Mouse (Mus musculus) bone marrow, adult 2 months (tissue): ENCODE data around the gene Atm. TPM values are rescaled to one million over a fixed set of nuclear protein-coding genes. Genes with fewer than 3 reads are reported as not detected.
A peak's percentile ranks its signal among the peaks of the same experiment; 100 is the strongest.

Experiments
- H3K27ac ChIP-seq: fragments of 200-500 bp; 2 replicates; pipeline ENCODE4 v1.5.1; 2012; ENCODE audit warnings: low read depth, mild to moderate bottlenecking, control low read depth, inconsistent platforms, low read length; ENCODE audit not compliant: control insufficient read depth, poor library complexity, insufficient read depth
- H3K4me1 ChIP-seq: fragments of 200-500 bp; 2 replicates; pipeline ENCODE4 v1.6.1; 2011; ENCODE audit warnings: low read length; ENCODE audit not compliant: control insufficient read depth, insufficient read depth
- H3K4me3 ChIP-seq: fragments of 200-500 bp; replicated peaks from 2 replicates; pipeline ENCODE3; 2011; ENCODE audit warnings: mild to moderate bottlenecking, low read depth, low read length, control low read depth; ENCODE audit not compliant: control insufficient read depth
- CTCF ChIP-seq: fragments of 200-500 bp; IDR thresholded peaks from 2 replicates; pipeline ENCODE4 v1.5.1; 2011; ENCODE audit warnings: low read length, control low read depth; ENCODE audit not compliant: control insufficient read depth, insufficient read depth
- POLR2A ChIP-seq: fragments of 200-500 bp; IDR thresholded peaks from 2 replicates; pipeline ENCODE4 v1.6.1; 2011; ENCODE audit warnings: low read depth, mild to moderate bottlenecking, control low read depth, low read length, borderline replicate concordance; ENCODE audit not compliant: control insufficient read depth
- WGBS: fragments of 180-500 bp; shearing (Covaris S2); methylation state at CpG from one replicate; pipeline ENCODE4 v1.1.7; 2018; 5-methylcytosine and 5-hydroxymethylcytosine counted together
- polyA plus RNA-seq: library from polyadenylated mRNA; stranded (reverse); fragments of >200 nt; gene quantifications from 2 replicates; pipeline ENCODE4 v1.2.4, GENCODE M21; 2011; ENCODE audit warnings: low replicate concordance; ENCODE audit not compliant: missing spikeins, insufficient read depth, insufficient read length

Gene Atm
- polyA plus RNA-seq, 1 experiment: 5.2 TPM

DNA sequence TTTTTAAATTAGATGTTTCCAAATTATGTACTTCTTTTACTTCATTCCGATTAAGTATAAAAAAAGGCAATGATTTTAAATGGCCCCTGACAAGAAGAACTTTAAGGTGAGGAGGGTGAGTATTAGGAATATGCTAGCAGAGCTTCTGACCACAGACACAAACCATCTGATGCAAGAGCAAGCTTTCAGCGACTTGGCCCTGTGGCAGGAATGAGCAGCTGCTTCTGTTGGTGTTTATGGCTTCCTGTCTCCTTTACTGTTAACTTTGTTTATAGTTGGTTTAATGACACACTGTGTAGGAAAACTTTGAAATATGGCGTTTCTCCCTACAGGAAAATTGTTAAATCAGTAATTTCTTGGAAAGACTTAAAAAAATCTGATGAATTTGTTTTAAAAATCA is 108.9 kb downstream of the Atm start:
- H3K4me3 ChIP-seq: no peak overlapping the region
- TF ChIP-seq CTCF: no peak
- no peak for TF ChIP-seq POLR2A
- no peak overlapping the region for H3K27ac ChIP-seq
- no peaks in the 10 kb centered on the region for H3K4me1 ChIP-seq
- 47% methylated on average over 3 of the region's 3 CpGs for whole genome bisulfite sequencing

DNA sequence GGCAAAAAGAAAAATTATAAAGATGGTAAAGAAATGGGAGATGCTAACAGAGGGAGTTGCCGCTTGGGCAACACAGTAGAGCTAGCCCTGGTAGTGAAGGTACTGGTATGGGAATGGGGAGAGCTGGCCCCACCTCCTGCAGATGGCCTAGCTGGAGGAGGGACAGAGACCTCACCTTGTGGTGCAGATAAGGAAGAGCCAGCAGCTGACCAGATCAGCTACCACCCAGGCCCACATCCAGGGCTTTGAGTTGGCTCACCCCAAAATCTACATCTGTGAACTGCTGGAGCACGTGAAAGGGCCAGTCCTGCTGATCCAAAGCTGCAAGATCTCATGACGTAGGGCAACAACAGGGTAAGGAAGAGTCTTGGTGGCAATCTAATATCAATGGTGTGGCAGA is 109.8 kb downstream of the Atm start:
- Histone ChIP-seq H3K4me1 (no peaks in the 10 kb centered on the region), H3K4me3 (no peak overlapping the region), H3K27ac (no peak overlapping the region)
- no peak for TF ChIP-seq CTCF
- TF ChIP-seq POLR2A: no peak
- WGBS: 79% methylated on average over 3 of the region's 3 CpGs

DNA sequence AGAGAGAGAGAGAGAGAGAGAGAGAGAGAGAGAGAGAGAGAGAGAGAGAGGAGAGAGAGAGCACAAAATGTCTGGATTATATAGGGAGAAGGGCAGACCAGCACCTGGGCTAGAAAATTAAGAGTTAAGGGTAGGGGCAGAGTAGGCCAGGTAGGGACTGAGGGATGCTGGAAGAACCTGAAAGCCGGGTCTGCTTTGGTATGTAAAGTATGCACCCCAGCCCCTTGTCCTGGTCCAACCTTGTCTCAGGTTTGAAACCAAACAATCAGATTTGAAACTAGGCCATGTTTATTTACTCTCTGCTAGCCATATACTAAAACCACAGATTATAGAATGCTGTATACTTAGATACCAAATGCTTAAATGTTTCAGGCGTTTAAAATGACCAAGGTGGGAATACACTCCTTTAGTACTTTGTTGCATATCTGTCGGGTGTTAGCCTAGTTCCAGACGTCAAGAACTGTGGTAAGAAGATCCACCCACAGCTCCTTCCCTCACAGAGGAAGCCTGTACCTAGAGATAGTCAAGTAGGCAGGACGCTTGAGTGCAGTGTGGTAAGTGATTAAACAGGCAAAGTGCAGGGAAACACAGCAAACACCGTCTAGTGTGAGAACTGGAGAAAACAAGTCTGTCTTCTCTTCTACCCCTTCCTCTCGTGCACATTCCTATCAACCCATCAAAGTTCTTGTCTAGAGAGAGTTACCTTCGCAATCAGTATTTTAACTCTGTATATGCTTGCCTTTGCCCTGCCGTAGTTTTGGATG is 114.2 kb downstream of the Atm start:
- TF ChIP-seq CTCF (no peak), POLR2A (no peak)
- H3K27ac ChIP-seq: no peak overlapping the region; the same call in 1 of the 2 replicates
- H3K4me3 ChIP-seq: no peak overlapping the region
- H3K4me1 ChIP-seq: no peaks in the 10 kb centered on the region
- 31% methylated on average over 9 of the region's 9 CpGs for whole genome bisulfite sequencing

DNA sequence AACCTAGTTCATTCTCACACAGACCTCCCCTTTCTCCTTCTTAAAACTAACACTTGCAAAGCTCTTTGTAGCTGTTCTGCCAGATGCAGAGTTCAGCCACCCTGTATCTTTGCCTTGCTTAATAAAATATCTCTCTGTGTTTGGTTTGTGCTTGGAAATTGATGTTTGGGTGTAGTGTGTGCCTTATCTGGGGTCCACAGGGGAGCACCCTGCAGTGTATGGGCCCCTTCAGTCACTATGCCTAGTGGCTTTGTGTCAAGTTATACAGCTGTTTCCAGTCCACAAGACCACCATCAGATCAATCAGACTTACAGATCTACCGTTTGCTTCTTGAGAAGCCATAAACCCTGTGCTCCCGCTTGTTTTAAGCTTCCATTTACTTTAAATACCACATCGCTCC is 127.1 kb downstream of the Atm start:
- no peak for TF ChIP-seq POLR2A
- no peak for TF ChIP-seq CTCF
- Histone ChIP-seq H3K4me3 (no peak overlapping the region), H3K4me1 (no peaks in the 10 kb centered on the region), H3K27ac (no peak overlapping the region)
- 75% methylated on average over 3 of the region's 3 CpGs for WGBS

DNA sequence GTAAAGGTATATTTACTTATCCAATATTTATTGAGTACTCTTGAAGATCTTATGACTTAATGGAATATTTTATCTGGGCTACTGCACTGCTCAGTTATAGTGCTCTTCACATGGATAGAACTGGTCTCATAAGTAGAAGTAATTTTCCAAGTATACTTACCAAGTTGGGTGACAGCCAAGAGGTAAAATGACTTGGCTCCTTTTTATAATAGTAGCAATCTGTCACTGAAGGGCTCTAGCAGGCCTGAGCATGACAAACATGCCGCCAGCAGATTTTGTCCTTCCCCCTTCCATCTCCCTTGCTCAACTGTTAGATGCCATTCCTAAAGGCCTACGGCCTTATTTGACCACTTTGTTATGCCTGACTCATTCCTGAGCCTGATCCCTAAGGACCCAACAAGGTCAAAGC is 127.6 kb downstream of the Atm start:
- WGBS: 79% methylated on average over 2 of the region's 2 CpGs
- TF ChIP-seq CTCF: no peak
- TF ChIP-seq POLR2A: no peak
- no peaks in the 10 kb centered on the region for H3K4me1 ChIP-seq
- no peak overlapping the region for H3K4me3 ChIP-seq
- H3K27ac ChIP-seq: no peak overlapping the region

DNA sequence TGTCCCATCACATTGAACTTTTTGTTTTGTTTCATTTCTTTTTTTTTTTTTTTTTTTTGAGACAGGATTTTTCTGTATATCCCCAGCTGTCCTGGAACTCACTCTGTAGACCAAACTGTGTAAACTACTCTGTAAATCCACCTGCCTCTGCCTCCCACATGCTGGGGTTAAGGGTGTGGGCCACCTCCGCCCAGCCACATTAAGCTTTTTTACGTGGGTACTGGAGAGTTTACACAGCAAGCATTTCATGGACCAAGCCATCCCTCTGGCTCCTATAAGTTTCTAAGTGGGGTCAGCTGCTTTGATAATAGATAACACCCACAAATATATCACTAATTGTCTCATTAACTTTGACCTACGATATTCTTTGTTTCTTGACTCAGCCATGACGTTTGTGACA is 128.0 kb downstream of the Atm start:
- Histone ChIP-seq H3K4me1 (no peaks in the 10 kb centered on the region), H3K27ac (no peak overlapping the region), H3K4me3 (no peak overlapping the region)
- WGBS: 75% methylated on average over 4 of the region's 4 CpGs
- TF ChIP-seq POLR2A (no peak), CTCF (no peak)

DNA sequence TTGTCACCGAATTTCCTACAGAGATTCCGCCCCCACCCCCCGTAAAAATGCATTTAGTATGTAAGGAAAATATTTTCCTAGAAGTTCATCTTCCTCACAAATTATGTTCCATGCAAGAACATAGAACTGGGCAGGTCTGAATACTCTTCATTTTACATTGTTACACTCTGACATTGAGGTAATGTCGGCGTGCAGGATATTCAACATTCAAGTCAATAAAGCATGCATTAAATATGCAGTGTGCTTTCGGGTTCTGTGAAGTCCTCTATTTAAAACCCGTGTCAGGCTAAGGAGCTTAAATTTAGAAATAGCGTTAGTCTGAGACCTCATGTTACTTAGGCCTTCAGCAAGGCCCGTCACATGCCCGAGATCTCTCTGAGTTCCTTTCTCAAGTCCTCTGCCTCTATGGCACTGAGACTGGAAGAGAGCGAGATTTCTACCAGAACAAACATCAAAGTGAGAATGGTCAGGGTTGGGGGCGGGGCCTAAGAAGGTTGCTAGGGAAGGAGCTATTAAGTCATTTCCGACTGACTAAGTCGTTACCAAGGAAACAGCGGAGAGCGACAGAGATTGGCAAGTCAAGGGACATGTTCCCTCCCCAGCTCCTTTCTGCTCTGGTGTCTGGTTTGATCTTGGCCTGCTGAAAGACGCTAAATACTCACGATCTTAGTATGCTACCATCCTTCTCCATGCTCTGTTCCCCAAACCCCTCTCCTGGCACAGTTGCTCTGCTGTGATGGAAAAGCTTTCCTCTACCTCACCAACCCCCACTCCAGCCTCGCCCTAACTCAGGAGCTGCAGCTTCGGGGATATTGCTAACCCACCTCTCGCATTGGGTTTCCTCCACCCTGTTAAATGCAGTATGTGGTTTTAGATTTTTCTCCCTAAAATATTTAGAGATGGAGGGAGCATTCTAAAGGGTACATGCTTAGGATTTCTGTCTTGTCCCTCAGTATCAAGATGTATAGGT is 131.5 kb downstream of the Atm start:
- peak overlapping the region; percentile 57 for H3K4me3 ChIP-seq
- TF ChIP-seq POLR2A (no peak), CTCF (no peak)
- H3K4me1 ChIP-seq: no peaks in the 10 kb centered on the region; the same call in 1 of the 2 replicates
- 16% methylated on average over 21 of the region's 21 CpGs for WGBS
- no peak overlapping the region for H3K27ac ChIP-seq

DNA sequence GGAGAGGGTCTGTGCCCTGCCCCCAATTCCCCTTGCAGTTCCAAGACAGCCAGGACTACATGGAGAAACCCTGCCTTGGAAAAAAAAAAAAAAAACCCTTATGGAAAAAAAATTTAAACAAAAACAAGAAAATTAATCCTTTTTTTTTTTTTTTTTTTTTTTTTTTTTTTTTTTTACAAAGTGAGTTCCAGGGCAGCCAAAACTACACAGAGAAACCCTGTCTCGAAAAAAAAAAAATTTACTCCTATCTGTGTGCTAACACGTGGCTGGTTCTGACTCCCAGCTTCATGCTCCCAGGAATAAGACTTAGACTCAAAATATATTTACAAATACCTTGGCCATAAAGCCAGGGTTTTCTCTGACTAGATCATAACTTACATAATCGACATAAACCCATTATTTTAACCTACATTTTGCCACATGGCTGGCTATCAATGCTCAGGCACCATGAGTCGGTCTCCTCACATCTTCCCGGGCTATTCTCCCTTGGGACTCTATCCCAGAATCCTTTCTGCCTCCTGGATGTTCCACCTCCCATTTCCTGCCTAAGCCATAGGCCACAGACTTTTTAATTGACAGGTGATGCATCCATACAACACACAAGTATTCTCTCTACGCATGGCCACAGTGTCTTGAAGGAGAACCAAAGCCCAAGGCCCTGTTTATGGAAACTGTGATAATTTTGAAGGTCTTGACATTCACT is 132.3 kb downstream of the Atm start:
- Histone ChIP-seq H3K4me3 (no peak overlapping the region), H3K27ac (no peak overlapping the region), H3K4me1 (no peaks in the 10 kb centered on the region; the same call in 1 of the 2 replicates)
- no peak for TF ChIP-seq CTCF
- no peak for TF ChIP-seq POLR2A
- 77% methylated on average over 6 of the region's 6 CpGs for WGBS
